Mouse (Mus musculus) left cerebral cortex, postnatal 36 days (tissue): ENCODE results near the gene Ccdc146. TPM values are rescaled to one million over a fixed set of nuclear protein-coding genes. Genes with fewer than 3 reads are reported as not detected.

ENCODE experiments used
- DNase-seq, 2 experiments: peaks; one replicate each; pipeline ENCODE4 v3.0.0; 2021 to 2022; ENCODE audit warnings: low spot score in 2 of 2, mixed read lengths in 1 of 2
- intact Hi-C: fragments of 180-260 bp; cut with DNase I; formaldehyde crosslinking; loops from one replicate; pipeline ENCODE4 v1.15.1; 2025
- total RNA-seq, 2 experiments: library from RNA; stranded (reverse); gene quantifications; 2 replicates each; pipeline ENCODE4 v1.2.3; 2021

The Ccdc146 gene
- total RNA-seq, 2 experiments from 2014 or later = 0.29 to 0.35 TPM

GRCm38 (mm10) chr5:21245241-21245640, 179.2 kb downstream of the Ccdc146 start:
- intact Hi-C loops = loop anchor here (5.0 kb wide), 1 partner anchor 188 kb away; the partner anchor contains the start of gene Ptpn12
- DNase-seq = no peak

DNA sequence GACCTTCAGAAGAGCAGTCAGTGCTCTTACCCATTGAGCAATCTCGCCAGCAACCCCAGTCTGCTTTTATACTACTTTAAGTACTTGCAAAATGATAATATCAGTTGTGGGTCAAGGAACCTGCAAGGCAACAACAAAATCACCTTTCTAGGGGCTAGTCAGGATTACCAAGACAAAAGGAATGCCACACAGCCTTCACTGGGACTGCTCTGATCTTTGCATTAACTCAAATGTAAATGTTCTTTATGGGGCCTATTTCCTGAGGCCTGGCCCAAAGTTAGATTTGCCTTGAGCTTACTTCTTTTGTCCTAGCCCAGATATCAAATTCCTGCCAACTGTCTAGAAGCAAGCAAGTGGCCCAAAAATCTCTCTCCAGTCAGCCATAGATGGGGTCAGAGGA, 179.9 kb downstream of the Ccdc146 start:
- intact Hi-C loops = no loop called here
- no peak for DNase-seq

Other genes starting within 250 kb of the Ccdc146 start
- 1 to 10 TPM; 3.5 to 5.5 TPM for gene Gsap, start 238.4 kb downstream of the Ccdc146 start, total RNA-seq
- 1 to 10 TPM; 1.4 to 2.5 TPM for gene Fgl2, start 52.0 kb downstream of the Ccdc146 start, total RNA-seq
- 10 to 100 TPM; 12.0 to 13.3 TPM for gene Fam185a, start 281 bp upstream of the Ccdc146 start, total RNA-seq
- under 1 TPM; 0.42 to 0.43 TPM for gene Lrrc17, start 118.9 kb upstream of the Ccdc146 start, total RNA-seq
- under 1 TPM; 0.29 to 0.44 TPM for gene Fbxl13, start 221.0 kb upstream of the Ccdc146 start, total RNA-seq
- 10 to 100 TPM; 18.6 to 23.6 TPM for gene Armc10, start 221.1 kb upstream of the Ccdc146 start, total RNA-seq